Mouse (Mus musculus) megakaryocyte progenitor cell, adult 5-6 weeks (primary cell): Measurements from ENCODE around the gene Cldnd1. TPM values are rescaled to one million over a fixed set of nuclear protein-coding genes. Genes with fewer than 3 reads are reported as not detected.

Experiments used
- total RNA-seq, 2 experiments: library from RNA; stranded (forward) in 1 of 2; stranded (reverse) in 1 of 2; fragments of 157-497, 149-512 nt in 1 of 2; fragments of 200-1000 nt in 1 of 2; gene quantifications; 2 replicates each; pipeline versions ENCODE4 v1.2.3 to v1.2.4; 2015 to 2017

The Cldnd1 gene
- total RNA-seq, 2 experiments from 2014 or later: 14.3 to 41.5 TPM

Other genes starting within 250 kb of the Cldnd1 start
- gene St3gal6, start 203.7 kb upstream of the Cldnd1 start, total RNA-seq (2015): 2.8 and 4.5 TPM in 2 replicates
- gene St3gal6, start 203.7 kb upstream of the Cldnd1 start, total RNA-seq (2017): 4.0 and 8.0 TPM in 2 replicates
- not detected in 2 replicates for gene Gm813, start 110.9 kb upstream of the Cldnd1 start, total RNA-seq (2015)
- not detected in 2 replicates for gene Gm813, start 110.9 kb upstream of the Cldnd1 start, total RNA-seq (2017)
- gene E330017A01Rik, start 89.2 kb upstream of the Cldnd1 start, total RNA-seq (2015): 0.22 TPM in 1 of 2 replicates, not detected in the other
- not detected in 2 replicates for gene E330017A01Rik, start 89.2 kb upstream of the Cldnd1 start, total RNA-seq (2017)
- 68.8 and 73.1 TPM in 2 replicates for gene Cpox, start 57.6 kb upstream of the Cldnd1 start, total RNA-seq (2015)
- gene Cpox, start 57.6 kb upstream of the Cldnd1 start, total RNA-seq (2017): 28.9 and 34.3 TPM in 2 replicates
- 0.86 and 1.1 TPM in 2 replicates for gene Gpr15, start 8.8 kb upstream of the Cldnd1 start, total RNA-seq (2015)
- 0.78 and 2.0 TPM in 2 replicates for gene Gpr15, start 8.8 kb upstream of the Cldnd1 start, total RNA-seq (2017)
- gene Olfr172, start 35.3 kb downstream of the Cldnd1 start, total RNA-seq (2015): not detected in 2 replicates
- gene Olfr172, start 35.3 kb downstream of the Cldnd1 start, total RNA-seq (2017): not detected in 2 replicates
- gene Olfr173, start 72.4 kb downstream of the Cldnd1 start, total RNA-seq (2015): not detected in 2 replicates
- gene Olfr173, start 72.4 kb downstream of the Cldnd1 start, total RNA-seq (2017): not detected in 2 replicates
- not detected in 2 replicates for gene Olfr175-ps1, start 98.9 kb downstream of the Cldnd1 start, total RNA-seq (2015)
- not detected in 2 replicates for gene Olfr175-ps1, start 98.9 kb downstream of the Cldnd1 start, total RNA-seq (2017)
- not detected in 2 replicates for gene Olfr177, start 146.9 kb downstream of the Cldnd1 start, total RNA-seq (2015)
- not detected in 2 replicates for gene Olfr177, start 146.9 kb downstream of the Cldnd1 start, total RNA-seq (2017)
- not detected in 2 replicates for gene Olfr178, start 164.2 kb downstream of the Cldnd1 start, total RNA-seq (2015)
- not detected in 2 replicates for gene Olfr178, start 164.2 kb downstream of the Cldnd1 start, total RNA-seq (2017)
- not detected in 2 replicates for gene Olfr181, start 200.8 kb downstream of the Cldnd1 start, total RNA-seq (2015)
- gene Olfr181, start 200.8 kb downstream of the Cldnd1 start, total RNA-seq (2017): not detected in 2 replicates
- not detected in 2 replicates for gene Olfr180, start 201.5 kb downstream of the Cldnd1 start, total RNA-seq (2015)
- gene Olfr180, start 201.5 kb downstream of the Cldnd1 start, total RNA-seq (2017): not detected in 2 replicates